Mouse (Mus musculus): ENCODE measurements around the gene Usp17le.
"Not testable (repeated sequence)": the region's sequence is repeated elsewhere in the genome, so short reads cannot be mapped to it uniquely, and the experiment has no call there.

Gene Usp17le

GRCm38 (mm10) chr7:104777370-104777769 lies at the start of gene Usp17le:
Gene Usp17le, minus strand, starts transcription at chr7:104777470.
- CTCF ChIA-PET, POLR2A ChIA-PET: not testable (repeated sequence)

- POLR2A ChIA-PET, CTCF ChIA-PET: not testable (repeated sequence)
Observed at GRCm38 (mm10) chr7:104810335-104810734, 33.1 kb upstream of the Usp17le start.

GRCm38 (mm10) chr7:104790796-104791195 lies 13.5 kb upstream of the Usp17le start:
- CTCF ChIA-PET = no interaction called here
- POLR2A ChIA-PET = no interaction called here

Measured in embryonic stem cell, embryonic (primary cell).